ENCODE assay signal across 13 mouse cellular contexts in the genomic region with DNA sequence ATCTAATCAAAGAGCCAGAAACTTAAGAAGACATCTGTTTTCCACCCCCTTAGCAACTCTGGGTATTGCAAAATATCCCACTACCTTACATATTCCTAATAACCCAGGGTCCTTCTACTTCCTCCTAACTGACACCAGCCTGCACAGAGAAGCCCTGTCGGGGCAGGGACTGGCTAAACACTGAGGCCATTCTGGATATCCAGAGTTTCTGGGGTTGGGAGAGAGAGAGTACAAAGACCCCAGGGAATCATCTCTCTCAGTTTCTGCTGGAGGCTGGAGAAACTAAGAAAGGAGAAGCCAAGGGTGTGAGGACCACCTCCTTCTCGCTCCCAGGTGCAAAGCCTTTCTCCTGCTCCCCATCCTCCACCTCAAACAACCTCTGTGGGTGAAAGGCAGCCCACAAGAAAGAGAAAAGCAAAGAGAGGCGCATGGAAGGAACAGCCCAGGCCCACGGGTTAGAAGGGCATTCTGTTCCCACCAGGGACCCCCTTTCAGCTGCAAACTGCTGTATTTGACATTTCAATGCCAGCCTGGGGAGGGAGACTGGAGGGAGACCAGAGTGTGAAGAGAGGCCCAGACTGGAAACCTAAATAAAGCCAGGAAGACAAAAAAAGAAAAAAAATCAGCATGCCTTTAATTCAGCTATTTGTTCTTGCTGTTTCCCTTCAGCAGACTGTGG.
A peak's percentile ranks its signal among the peaks of the same experiment; 100 is the strongest.
DNase-seq lines count a peak whose midpoint lies in the region; ATAC-seq and TF ChIP-seq lines count a peak whose summit lies in the region.
"Had no signal": no experiment of that assay in that cellular context is flagged by ENCODE, and none has a peak within 500 bp of the region (broad histone marks: within the 10 kb centered on the region; RNA-seq: fewer than 3 reads in every experiment).

No protein-coding gene starts in this region.

- H3K27ac ChIP-seq in testis, adult 2 months (ENCODE audit: control insufficient read depth, insufficient read depth, low read depth, low read length), result peak overlapping the region; percentile 5; the same call in 1 of the 2 replicates
- H3K27ac ChIP-seq in embryonic facial prominence, embryonic 15.5 days (replicated peaks), result peak overlapping the region; percentile 58
- H3K27ac ChIP-seq in hindbrain, embryonic 16.5 days (ENCODE audit: low read depth, low read length), result peak overlapping the region; percentile 67
- H3K27ac ChIP-seq in neural tube, embryonic 14.5 days (ENCODE audit: low read depth, low read length), result peak overlapping the region; percentile 2; the same call in 1 of the 2 replicates
- H3K27ac ChIP-seq: liver, embryonic 14.5 days; stomach, embryonic 15.5 days had no signal

- no peak for DNase-seq in testis, postnatal 10 days (ENCODE audit: low spot score)
- DNase-seq in Muller cell, postnatal 12 days (ENCODE audit: inconsistent ontology term), result no peak
- DNase-seq in frontal cortex, postnatal 10 days (ENCODE audit: low spot score in 2 of 2), result no peak

- H3K4me3 ChIP-seq in testis, adult 2 months (ENCODE audit: control insufficient read depth, low read depth, low read length), result no peak overlapping the region
- H3K4me3 ChIP-seq in embryonic facial prominence, embryonic 15.5 days (replicated peaks), result no peak overlapping the region
- H3K4me3 ChIP-seq in hindbrain, embryonic 16.5 days (ENCODE audit: low read length), result no peak overlapping the region
- no peak overlapping the region for H3K4me3 ChIP-seq in neural tube, embryonic 14.5 days (ENCODE audit: low read depth, low read length)
- H3K4me3 ChIP-seq: stomach, embryonic 15.5 days had no signal

- H3K9me3 ChIP-seq in embryonic facial prominence, embryonic 15.5 days (replicated peaks), result no peaks in the 10 kb centered on the region
- H3K9me3 ChIP-seq in hindbrain, embryonic 16.5 days (ENCODE audit: control insufficient read depth, low read length), result no peaks in the 10 kb centered on the region
- no peaks in the 10 kb centered on the region for H3K9me3 ChIP-seq in neural tube, embryonic 14.5 days (ENCODE audit: control insufficient read depth, low read length)
- H3K9me3 ChIP-seq: stomach, embryonic 15.5 days had no signal

- no peaks in the 10 kb centered on the region for H3K36me3 ChIP-seq in testis, adult 2 months (ENCODE audit: control insufficient read depth, insufficient read depth, low read length)
- no peaks in the 10 kb centered on the region for H3K36me3 ChIP-seq in embryonic facial prominence, embryonic 15.5 days
- H3K36me3 ChIP-seq in hindbrain, embryonic 16.5 days (ENCODE audit: control insufficient read depth, insufficient read depth, low read length), result no peaks in the 10 kb centered on the region
- H3K36me3 ChIP-seq in neural tube, embryonic 14.5 days (ENCODE audit: control insufficient read depth, insufficient read depth, low read length), result no peaks in the 10 kb centered on the region
- H3K36me3 ChIP-seq: stomach, embryonic 15.5 days had no signal

- H3K27me3 ChIP-seq in testis, adult 2 months (ENCODE audit: control insufficient read depth, insufficient read depth, low read length), result no peaks in the 10 kb centered on the region
- H3K27me3 ChIP-seq in embryonic facial prominence, embryonic 15.5 days, result no peaks in the 10 kb centered on the region
- H3K27me3 ChIP-seq in hindbrain, embryonic 16.5 days (replicated peaks; ENCODE audit: control insufficient read depth, insufficient read depth, low read length), result no peaks in the 10 kb centered on the region
- H3K27me3 ChIP-seq in neural tube, embryonic 14.5 days (ENCODE audit: control insufficient read depth, insufficient read depth, low read length), result no peaks in the 10 kb centered on the region
- H3K27me3 ChIP-seq: stomach, embryonic 15.5 days had no signal

- TF ChIP-seq CTCF in testis, adult 2 months (IDR thresholded peaks at IDR 0.05; ENCODE audit: control insufficient read depth, insufficient read depth, insufficient replicate concordance, low read depth, low read length), result no peak

- no peaks in the 10 kb centered on the region for H3K4me1 ChIP-seq in testis, adult 2 months (ENCODE audit: control insufficient read depth, insufficient read depth, low read length)
- peaks cover 9% of the 10 kb centered on the region; the same call in 1 of the 2 replicates for H3K4me1 ChIP-seq in embryonic facial prominence, embryonic 15.5 days
- H3K4me1 ChIP-seq in hindbrain, embryonic 16.5 days (ENCODE audit: control insufficient read depth, insufficient read depth, low read depth, low read length), result peaks cover 5% of the 10 kb centered on the region
- no peaks in the 10 kb centered on the region for H3K4me1 ChIP-seq in neural tube, embryonic 14.5 days (ENCODE audit: control insufficient read depth, insufficient read depth, low read length)

- TF ChIP-seq POLR2A in testis, adult 2 months (IDR thresholded peaks at IDR 0.05; ENCODE audit: control insufficient read depth, low read depth, low read length), result no peak

- no peak overlapping the region for H3K9ac ChIP-seq in embryonic facial prominence, embryonic 15.5 days
- H3K9ac ChIP-seq in hindbrain, embryonic 16.5 days (ENCODE audit: low read depth, low read length), result no peak overlapping the region
- no peak overlapping the region for H3K9ac ChIP-seq in neural tube, embryonic 14.5 days (replicated peaks; ENCODE audit: low read depth, low read length)
- H3K9ac ChIP-seq: liver, embryonic 14.5 days; stomach, embryonic 15.5 days had no signal

- no peak overlapping the region for H3K4me2 ChIP-seq in embryonic facial prominence, embryonic 15.5 days (replicated peaks)
- H3K4me2 ChIP-seq in hindbrain, embryonic 16.5 days (ENCODE audit: low read length), result no peak overlapping the region
- no peak overlapping the region for H3K4me2 ChIP-seq in neural tube, embryonic 14.5 days (ENCODE audit: low read depth, low read length)
- H3K4me2 ChIP-seq: heart, embryonic 11.5 days; stomach, embryonic 15.5 days had no signal

- ATAC-seq in embryonic facial prominence, embryonic 15.5 days (ENCODE audit: insufficient number of reproducible peaks, low FRiP score, low TSS enrichment, low read depth), result no peak
- peak; percentile 95 for ATAC-seq in hindbrain, embryonic 16.5 days
- peak; percentile 88 for ATAC-seq in neural tube, embryonic 14.5 days (ENCODE audit: low read depth)
- no peak for ATAC-seq in megakaryocyte, adult 5-6 weeks (ENCODE audit: poor library complexity, severe bottlenecking)
- ATAC-seq: CD4-positive, CD25-positive, alpha-beta regulatory T cell, adult 4 months; intestine, postnatal 0 days had no signal

- 27% methylated on average over 4 of the region's 4 CpGs for WGBS in embryonic facial prominence, embryonic 15.5 days
- 10% methylated on average over 4 of the region's 4 CpGs for WGBS in hindbrain, embryonic 16.5 days
- 7% methylated on average over 4 of the region's 4 CpGs for WGBS in neural tube, embryonic 14.5 days

Comparison
In these comparisons a context has a peak if more than half of its experiments do, and no peak if none do; other contexts are left out.
1. H3K27ac ChIP-seq: peak in every context shown above with its lines; median percentile 67 in hindbrain, embryonic 16.5 days; 58 in embryonic facial prominence, embryonic 15.5 days; 5 in testis, adult 2 months; 2 in neural tube, embryonic 14.5 days.
2. ATAC-seq: peak in hindbrain, embryonic 16.5 days (single experiment) and neural tube, embryonic 14.5 days (single experiment); none in embryonic facial prominence, embryonic 15.5 days (single experiment) and megakaryocyte, adult 5-6 weeks (single experiment).